Mouse (Mus musculus) MEL (cell line): Measurements from ENCODE around the gene Slco2a1. TPM values are rescaled to one million over a fixed set of nuclear protein-coding genes. Genes with fewer than 3 reads are reported as not detected.

Experiments used
- DNase-seq: peaks from one replicate; pipeline ENCODE4 v3.0.0; 2011; ENCODE audit warnings: low read depth, low spot score
- H3K27ac ChIP-seq: 2 replicates; pipeline ENCODE4 v1.5.1; 2012; ENCODE audit warnings: low read depth, mild to moderate bottlenecking, control low read depth, low read length, moderate library complexity; ENCODE audit not compliant: control insufficient read depth
- H3K27me3 ChIP-seq, 2 experiments: fragments of 150-350 bp in 1 of 2; sonication (generic) in 1 of 2; 2 replicates each; pipeline ENCODE4 v1.6.1; 2012; ENCODE audit warnings: low read length in 2 of 2, mild to moderate bottlenecking in 2 of 2, improper control_type of control experiment in 1 of 2, moderate library complexity in 1 of 2; ENCODE audit not compliant: insufficient read depth in 2 of 2, control insufficient read depth in 1 of 2
- H3K36me3 ChIP-seq, 2 experiments: 2 replicates each; pipeline ENCODE4 v1.6.1; 2012 to 2014; ENCODE audit warnings: low read length in 2 of 2, improper control_type of control experiment in 1 of 2, inconsistent platforms in 1 of 2, mild to moderate bottlenecking in 1 of 2; ENCODE audit not compliant: insufficient read depth in 2 of 2, control insufficient read depth in 1 of 2
- H3K4me1 ChIP-seq, 2 experiments: fragments of 150-350 bp in 1 of 2; sonication (generic) in 1 of 2; 2 replicates each; pipeline ENCODE4 v1.6.1; 2012; ENCODE audit warnings: low read length in 2 of 2, improper control_type of control experiment in 1 of 2, mild to moderate bottlenecking in 1 of 2; ENCODE audit not compliant: insufficient read depth in 2 of 2, control insufficient read depth in 1 of 2
- H3K4me3 ChIP-seq, 2 experiments: fragments of 150-350 bp in 1 of 2; sonication (generic) in 1 of 2; 2 replicates each; pipeline ENCODE4 v1.5.1; 2012; ENCODE audit warnings: low read depth in 2 of 2, low read length in 2 of 2, mild to moderate bottlenecking in 2 of 2, moderate library complexity in 2 of 2, control low read depth in 1 of 2, improper control_type of control experiment in 1 of 2; ENCODE audit not compliant: control insufficient read depth in 1 of 2, insufficient read depth in 1 of 2
- H3K79me2 ChIP-seq: 2 replicates; pipeline ENCODE4 v1.6.1; 2012; ENCODE audit warnings: mild to moderate bottlenecking, low read length, moderate library complexity; ENCODE audit not compliant: control insufficient read depth, poor library complexity, insufficient read depth
- H3K9ac ChIP-seq: 2 replicates; pipeline ENCODE4 v1.6.1; 2012; ENCODE audit warnings: low read depth, mild to moderate bottlenecking, control low read depth, low read length, moderate library complexity; ENCODE audit not compliant: control insufficient read depth, poor library complexity, severe bottlenecking
- H3K9me3 ChIP-seq: fragments of 150-350 bp; sonication (generic); replicated peaks from 2 replicates; pipeline ENCODE4 v1.6.1; 2012; ENCODE audit warnings: mild to moderate bottlenecking, low read length, improper control_type of control experiment, moderate library complexity; ENCODE audit not compliant: insufficient read depth
- CHD1 ChIP-seq: IDR thresholded peaks from 2 replicates; pipeline ENCODE4 v1.6.1; 2012; ENCODE audit warnings: low read depth, mild to moderate bottlenecking, inconsistent platforms, low read length, improper control_type of control experiment
- CTCF ChIP-seq, 3 experiments: IDR thresholded peaks in 2 of 3; conservative IDR thresholded peaks in 1 of 3; 2 replicates each; pipeline ENCODE4 v1.5.1; 2011 to 2012; ENCODE audit warnings: low read length in 3 of 3, low read depth in 2 of 3, mild to moderate bottlenecking in 2 of 3, improper control_type of control experiment in 1 of 3, inconsistent platforms in 1 of 3, mixed read lengths in 1 of 3, moderate library complexity in 1 of 3; ENCODE audit not compliant: control insufficient read depth in 1 of 3, insufficient read depth in 1 of 3, poor library complexity in 1 of 3, severe bottlenecking in 1 of 3
- E2F4 ChIP-seq: IDR thresholded peaks from 2 replicates; pipeline ENCODE4 v1.6.1; 2011; ENCODE audit warnings: low read depth, low read length, improper control_type of control experiment, borderline replicate concordance
- ELF1 ChIP-seq: IDR thresholded peaks from 2 replicates; pipeline ENCODE4 v1.6.1; 2014; ENCODE audit warnings: low read depth, mild to moderate bottlenecking, inconsistent platforms, low read length, improper control_type of control experiment, moderate library complexity
- EP300 ChIP-seq, 2 experiments: IDR thresholded peaks; 2 replicates each; pipeline ENCODE4 v1.6.1; 2011; ENCODE audit warnings: improper control_type of control experiment in 2 of 2, low read length in 2 of 2, low read depth in 1 of 2, mild to moderate bottlenecking in 1 of 2
- ETS1 ChIP-seq: IDR thresholded peaks from 2 replicates; pipeline ENCODE4 v1.6.1; 2012; ENCODE audit warnings: low read depth, mild to moderate bottlenecking, inconsistent platforms, low read length, improper control_type of control experiment, moderate library complexity
- GABPA ChIP-seq: IDR thresholded peaks from 2 replicates; pipeline ENCODE4 v1.6.1; 2012; ENCODE audit warnings: low read depth, mild to moderate bottlenecking, inconsistent platforms, low read length, improper control_type of control experiment, moderate library complexity
- GATA1 ChIP-seq: IDR thresholded peaks from 2 replicates; pipeline ENCODE4 v1.6.1; 2011; ENCODE audit warnings: low read depth, low read length, improper control_type of control experiment
- JUND ChIP-seq: IDR thresholded peaks from 2 replicates; pipeline ENCODE4 v1.6.1; 2011; ENCODE audit warnings: low read depth, mild to moderate bottlenecking, improper control_type of control experiment, low read length
- KAT2A ChIP-seq: conservative IDR thresholded peaks from 2 replicates; pipeline ENCODE4 v1.6.1; 2012; ENCODE audit warnings: low read depth, low read length, improper control_type of control experiment, inconsistent platforms
- MAFK ChIP-seq: IDR thresholded peaks from 2 replicates; pipeline ENCODE4 v1.6.1; 2011; ENCODE audit warnings: low read depth, mild to moderate bottlenecking, low read length, improper control_type of control experiment, borderline replicate concordance
- MAX ChIP-seq: IDR thresholded peaks from 2 replicates; pipeline ENCODE4 v1.6.1; 2011; ENCODE audit warnings: low read length, improper control_type of control experiment
- MAZ ChIP-seq: IDR thresholded peaks from 2 replicates; pipeline ENCODE4 v1.6.1; 2012; ENCODE audit warnings: low read depth, mild to moderate bottlenecking, inconsistent platforms, low read length, improper control_type of control experiment
- NELFE ChIP-seq: IDR thresholded peaks from 2 replicates; pipeline ENCODE4 v1.6.1; 2011; ENCODE audit warnings: low read depth, low read length, improper control_type of control experiment
- POLR2A ChIP-seq, 2 experiments: IDR thresholded peaks; 2 replicates each; pipeline ENCODE4 v1.6.1; 2011 to 2012; ENCODE audit warnings: low read length in 2 of 2, mild to moderate bottlenecking in 2 of 2, control low read depth in 1 of 2, improper control_type of control experiment in 1 of 2, low read depth in 1 of 2, moderate library complexity in 1 of 2; ENCODE audit not compliant: control insufficient read depth in 1 of 2, insufficient read depth in 1 of 2, poor library complexity in 1 of 2
- POLR2AphosphoS2 ChIP-seq: IDR thresholded peaks from 2 replicates; pipeline ENCODE4 v1.6.1; 2011; ENCODE audit warnings: low read length, improper control_type of control experiment
- SMC3 ChIP-seq: IDR thresholded peaks from 2 replicates; pipeline ENCODE4 v1.6.1; 2011; ENCODE audit warnings: low read depth, low read length, improper control_type of control experiment
- TAL1 ChIP-seq: IDR thresholded peaks from 2 replicates; pipeline ENCODE4 v1.6.1; 2012; ENCODE audit warnings: mild to moderate bottlenecking, inconsistent platforms, low read length, moderate library complexity, mixed read lengths
- TCF12 ChIP-seq: IDR thresholded peaks from 2 replicates; pipeline ENCODE4 v1.6.1; 2014; ENCODE audit warnings: low read depth, mild to moderate bottlenecking, inconsistent platforms, low read length, improper control_type of control experiment, moderate library complexity
- UBTF ChIP-seq: IDR thresholded peaks from 2 replicates; pipeline ENCODE4 v1.6.1; 2012; ENCODE audit warnings: low read depth, mild to moderate bottlenecking, inconsistent platforms, low read length, improper control_type of control experiment, moderate library complexity, borderline replicate concordance; ENCODE audit not compliant: insufficient read depth
- USF1 ChIP-seq: IDR thresholded peaks from 2 replicates; pipeline ENCODE4 v1.6.1; 2014; ENCODE audit warnings: low read depth, mild to moderate bottlenecking, inconsistent platforms, low read length, improper control_type of control experiment, moderate library complexity
- ZC3H11A ChIP-seq: IDR thresholded peaks from 2 replicates; pipeline ENCODE4 v1.6.1; 2012; ENCODE audit warnings: low read depth, mild to moderate bottlenecking, inconsistent platforms, low read length, improper control_type of control experiment
- ZKSCAN1 ChIP-seq: IDR thresholded peaks from 2 replicates; pipeline ENCODE4 v1.6.1; 2012; ENCODE audit warnings: low read depth, mild to moderate bottlenecking, inconsistent platforms, low read length, improper control_type of control experiment, moderate library complexity
- polyA plus RNA-seq, 2 experiments: library from polyadenylated mRNA; stranded (reverse) in 1 of 2; unstranded in 1 of 2; fragments of >175 nt in 1 of 2; fragments of >200 nt in 1 of 2; gene quantifications; 2 replicates each; pipeline versions ENCODE4 v1.2.1 to v1.2.4; 2012; ENCODE audit warnings: low replicate concordance in 2 of 2, low read depth in 1 of 2; ENCODE audit not compliant: insufficient read length in 2 of 2, insufficient read depth in 1 of 2, missing spikeins in 1 of 2
- total RNA-seq: library from RNA; depleted of rRNA; stranded (reverse); fragments of 300-350 nt; gene quantifications from 2 replicates; pipeline ENCODE4 v1.2.3, GENCODE M21; 2012

The Slco2a1 gene
- total and polyA plus RNA-seq, 3 experiments: 0.01 TPM; not detected in 2

DNA sequence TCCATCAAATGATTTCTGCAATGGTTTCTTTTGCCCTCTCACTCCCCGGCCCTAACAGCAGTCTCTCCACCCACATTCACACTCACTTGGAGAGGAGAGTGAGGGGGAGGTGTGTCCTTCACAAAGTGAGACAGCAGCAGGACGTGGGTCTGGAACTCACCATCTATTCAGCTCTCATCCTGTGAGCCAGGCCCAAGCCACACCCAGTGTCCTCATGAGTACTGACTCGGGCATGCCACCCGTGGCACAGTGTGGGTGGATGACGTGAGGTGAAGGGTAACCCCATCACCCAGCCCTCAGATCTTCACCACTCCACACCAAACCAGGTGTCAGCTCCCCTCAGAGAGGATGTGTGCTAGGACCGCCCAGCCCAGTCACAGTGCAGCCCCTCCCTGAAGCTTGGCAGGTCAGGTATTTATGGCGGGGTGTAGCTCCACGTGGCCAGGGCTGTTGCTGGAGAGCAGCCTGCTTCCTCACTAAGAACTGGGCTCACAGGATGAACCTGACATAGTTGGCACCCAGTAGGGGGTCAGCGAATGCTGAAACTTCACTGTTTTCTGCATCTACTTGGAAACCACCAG is 146.0 kb downstream of the Slco2a1 start:
- H3K36me3 ChIP-seq: no peaks in the 10 kb centered on the region
- DNase-seq: no peak
- H3K79me2 ChIP-seq: no peaks in the 10 kb centered on the region
- no peak overlapping the region for H3K9ac ChIP-seq
- H3K4me3 ChIP-seq: no peak overlapping the region
- H3K4me1 ChIP-seq: no peaks in the 10 kb centered on the region
- H3K27me3 ChIP-seq: no peaks in the 10 kb centered on the region
- no peaks in the 10 kb centered on the region for H3K9me3 ChIP-seq
- TF ChIP-seq NELFE (no peak), EP300 (IDR thresholded peaks at IDR 0.05; ENCODE audit: low read depth in 1 of 2, low read length in 2 of 2) (no peak), UBTF (no peak), USF1 (no peak), MAX (no peak), GATA1 (no peak), JUND (no peak), ETS1 (no peak), ZC3H11A (no peak), MAZ (no peak), E2F4 (no peak), KAT2A (no peak), TAL1 (no peak)
- no peak overlapping the region for H3K27ac ChIP-seq

DNA sequence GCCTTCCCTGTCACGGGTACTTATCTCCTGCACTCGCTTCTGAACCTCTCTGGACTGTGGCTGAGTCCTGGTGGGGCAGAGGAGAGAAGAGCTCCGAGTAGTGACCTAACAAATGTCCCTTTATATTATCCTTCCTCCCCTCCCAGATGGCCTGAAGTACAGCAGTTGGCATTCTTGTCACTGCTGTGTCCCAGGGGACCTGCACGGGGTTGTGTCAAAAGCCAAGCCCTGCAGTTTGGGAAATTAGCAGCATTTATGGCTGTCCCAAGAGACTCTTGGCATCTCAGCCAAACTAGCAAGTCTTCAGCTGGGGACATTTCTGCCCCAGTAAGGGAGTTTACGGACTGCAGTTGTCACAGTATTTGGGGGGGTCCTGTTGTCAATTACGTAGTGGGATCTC is 151.0 kb downstream of the Slco2a1 start:
- no peak overlapping the region for H3K27ac ChIP-seq
- H3K4me3 ChIP-seq: no peak overlapping the region
- no peak for DNase-seq
- H3K4me1 ChIP-seq: no peaks in the 10 kb centered on the region
- no peaks in the 10 kb centered on the region for H3K9me3 ChIP-seq
- H3K9ac ChIP-seq: no peak overlapping the region
- no peaks in the 10 kb centered on the region for H3K79me2 ChIP-seq
- TF ChIP-seq GABPA (no peak), CTCF (IDR thresholded peaks at IDR 0.05 in 2 of 3, conservative IDR thresholded peaks at IDR 0.05 in 1 of 3; ENCODE audit: control insufficient read depth in 1 of 3, insufficient read depth in 1 of 3, low read depth in 2 of 3, low read length in 3 of 3, poor library complexity in 1 of 3, severe bottlenecking in 1 of 3) (no peak), ZKSCAN1 (no peak), TCF12 (no peak)
- H3K27me3 ChIP-seq: no peaks in the 10 kb centered on the region
- no peaks in the 10 kb centered on the region for H3K36me3 ChIP-seq

- no peak for DNase-seq
These were observed 151.9 kb downstream of the Slco2a1 start for GRCm38 (mm10) chr9:103140384-103140783.

More at GRCm38 (mm10) chr9:103140384-103140783, 151.9 kb downstream of the Slco2a1 start:
- Histone ChIP-seq H3K27ac (no peak overlapping the region), H3K4me3 (no peak overlapping the region), H3K4me1 (no peaks in the 10 kb centered on the region), H3K9me3 (no peaks in the 10 kb centered on the region), H3K79me2 (no peaks in the 10 kb centered on the region), H3K9ac (no peak overlapping the region), H3K36me3 (no peaks in the 10 kb centered on the region), H3K27me3 (no peaks in the 10 kb centered on the region)
- TF ChIP-seq E2F4 (no peak), KAT2A (no peak), POLR2A (IDR thresholded peaks at IDR 0.05; ENCODE audit: control insufficient read depth in 1 of 2, insufficient read depth in 1 of 2, low read depth in 1 of 2, low read length in 2 of 2, poor library complexity in 1 of 2) (no peak), POLR2AphosphoS2 (no peak), ELF1 (no peak), CHD1 (no peak), ZKSCAN1 (no peak), SMC3 (no peak), MAZ (no peak), MAFK (no peak)
